Mouse (Mus musculus): Measurements from ENCODE around the gene Olfr1. TPM values are rescaled to one million over a fixed set of nuclear protein-coding genes. Genes with fewer than 3 reads are reported as not detected.

The Olfr1 gene
- not detected for polyA plus RNA-seq (2012; fragmentation: generic; extraction: Trizol)

DNA sequence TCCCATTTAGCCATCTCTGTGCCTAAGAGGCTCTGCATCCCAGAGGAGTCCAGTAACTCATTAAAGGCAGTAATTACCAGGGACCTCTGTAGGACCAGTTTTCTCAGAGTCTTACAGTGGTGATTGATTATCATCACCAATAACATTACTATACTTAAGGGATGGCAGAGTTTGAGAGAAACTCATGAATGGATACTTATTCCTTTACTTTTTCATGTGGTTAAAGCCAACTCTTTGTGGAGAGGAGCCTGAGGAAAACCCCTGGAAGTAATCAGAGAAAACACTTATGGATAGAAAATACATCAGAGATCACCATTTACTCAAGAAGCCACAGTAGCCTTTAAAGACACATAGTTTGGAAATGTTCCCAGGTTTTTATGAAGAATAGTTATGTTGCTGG is at the start of gene Olfr1:
Gene Olfr1 (minus strand): TSS at position 101 of the 400 bp plus-strand sequence.

DNA sequence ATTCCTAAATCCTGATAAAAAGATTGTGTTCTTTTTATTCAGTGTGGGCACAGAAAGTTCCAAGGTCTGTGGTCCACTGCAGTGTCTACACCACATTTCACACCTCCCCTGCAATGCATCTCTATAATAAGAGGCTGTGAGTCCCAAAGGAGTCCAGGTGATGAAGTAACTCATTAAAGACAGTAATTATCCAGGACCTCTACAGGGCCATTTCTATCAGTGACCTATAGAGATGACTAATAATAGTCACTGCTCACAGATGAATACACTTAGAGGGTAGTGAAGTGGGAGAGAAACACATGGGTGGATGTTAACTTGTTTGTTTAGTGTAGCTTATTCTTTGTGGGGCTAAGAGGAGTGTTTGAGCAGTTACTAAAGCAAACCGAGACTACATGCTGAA is 29.0 kb upstream of the Olfr1 start, which contains the start of gene Olfr378:
Gene Olfr378 (minus strand): TSS at position 101 of the 400 bp plus-strand sequence.

GRCm38 (mm10) chr11:73370946-73371345 is 28.5 kb downstream of the Olfr1 start, which contains the start of gene Olfr376:
Olfr376 (plus strand) TSS chr11:73371246.

GRCm38 (mm10) chr11:73350483-73350882 is 48.9 kb downstream of the Olfr1 start, which contains the start of gene Olfr20:
Olfr20 (plus strand) TSS chr11:73350783.

Other genes starting within 250 kb of the Olfr1 start
- 1 to 10 TPM in 1 of 2 experiments, under 1 TPM in 1; 0.01 to 1.1 TPM for gene P2rx5, start 239.2 kb downstream of the Olfr1 start, polyA plus RNA-seq (2012; fragmentation: generic; extraction: Trizol)
- 10 to 100 TPM; 41.6 to 71.5 TPM for gene Emc6, start 222.6 kb downstream of the Olfr1 start, polyA plus RNA-seq (2012; fragmentation: generic; extraction: Trizol)
- gene Tax1bp3, start 222.5 kb downstream of the Olfr1 start, polyA plus RNA-seq (2012; fragmentation: generic; extraction: Trizol): 100 to 1,000 TPM; 122 to 202 TPM
- 10 to 100 TPM in 1 of 2 experiments, 1 to 10 TPM in 1; 2.2 to 17.8 TPM for gene Ctns, start 200.6 kb downstream of the Olfr1 start, polyA plus RNA-seq (2012; fragmentation: generic; extraction: Trizol)
- 1 to 10 TPM in 1 of 2 experiments, under 1 TPM in 1; 0.42 to 4.1 TPM for gene Shpk, start 200.2 kb downstream of the Olfr1 start, polyA plus RNA-seq (2012; fragmentation: generic; extraction: Trizol)
- under 1 TPM in 1 of 2 experiments, not detected in 1; 0.11 TPM for gene Trpv1, start 165.3 kb downstream of the Olfr1 start, polyA plus RNA-seq (2012; fragmentation: generic; extraction: Trizol)
- gene Trpv3, start 132.2 kb downstream of the Olfr1 start, polyA plus RNA-seq (2012; fragmentation: generic; extraction: Trizol): under 1 TPM; under 0.01 to 0.02 TPM
- gene Aspa, start 70.0 kb downstream of the Olfr1 start, polyA plus RNA-seq (2012; fragmentation: generic; extraction: Trizol): 1 to 10 TPM in 1 of 2 experiments, under 1 TPM in 1; 0.75 to 3.2 TPM
- not detected for gene Gm49340, start 69.9 kb downstream of the Olfr1 start, polyA plus RNA-seq (2012; fragmentation: generic; extraction: Trizol)
- gene Spata22, start 69.9 kb downstream of the Olfr1 start, polyA plus RNA-seq (2012; fragmentation: generic; extraction: Trizol): under 1 TPM in 1 of 2 experiments, not detected in 1; 0.06 TPM
- not detected for gene Olfr20, start 48.8 kb downstream of the Olfr1 start, polyA plus RNA-seq (2012; fragmentation: generic; extraction: Trizol)
- not detected for gene Olfr376, start 28.4 kb downstream of the Olfr1 start, polyA plus RNA-seq (2012; fragmentation: generic; extraction: Trizol)
- gene Olfr378, start 28.9 kb upstream of the Olfr1 start, polyA plus RNA-seq (2012; fragmentation: generic; extraction: Trizol): not detected
- not detected for gene Olfr380, start 57.9 kb upstream of the Olfr1 start, polyA plus RNA-seq (2012; fragmentation: generic; extraction: Trizol)
- not detected for gene Olfr381, start 92.0 kb upstream of the Olfr1 start, polyA plus RNA-seq (2012; fragmentation: generic; extraction: Trizol)
- not detected for gene Olfr382, start 117.6 kb upstream of the Olfr1 start, polyA plus RNA-seq (2012; fragmentation: generic; extraction: Trizol)
- gene Olfr385, start 193.4 kb upstream of the Olfr1 start, polyA plus RNA-seq (2012; fragmentation: generic; extraction: Trizol): not detected
- gene Olfr384, start 199.0 kb upstream of the Olfr1 start, polyA plus RNA-seq (2012; fragmentation: generic; extraction: Trizol): not detected